Mouse (Mus musculus) spleen, adult 2 months (tissue): ENCODE results near the gene Mettl6.
"Not testable (repeated sequence)": the region's sequence is repeated elsewhere in the genome, so short reads cannot be mapped to it uniquely, and the experiment has no call there.

Experiments used
- CTCF ChIP-seq: fragments of 200-500 bp; IDR thresholded peaks from 2 replicates; pipeline ENCODE4 v1.5.1; 2011; ENCODE audit warnings: mild to moderate bottlenecking, inconsistent platforms; ENCODE audit not compliant: insufficient read depth, insufficient read length, insufficient replicate concordance; ENCODE audit errors: extremely low read depth
- POLR2A ChIP-seq: fragments of 200-500 bp; IDR thresholded peaks from 2 replicates; pipeline ENCODE4 v1.6.1; 2011; ENCODE audit warnings: low read depth, low read length, inconsistent platforms

DNA sequence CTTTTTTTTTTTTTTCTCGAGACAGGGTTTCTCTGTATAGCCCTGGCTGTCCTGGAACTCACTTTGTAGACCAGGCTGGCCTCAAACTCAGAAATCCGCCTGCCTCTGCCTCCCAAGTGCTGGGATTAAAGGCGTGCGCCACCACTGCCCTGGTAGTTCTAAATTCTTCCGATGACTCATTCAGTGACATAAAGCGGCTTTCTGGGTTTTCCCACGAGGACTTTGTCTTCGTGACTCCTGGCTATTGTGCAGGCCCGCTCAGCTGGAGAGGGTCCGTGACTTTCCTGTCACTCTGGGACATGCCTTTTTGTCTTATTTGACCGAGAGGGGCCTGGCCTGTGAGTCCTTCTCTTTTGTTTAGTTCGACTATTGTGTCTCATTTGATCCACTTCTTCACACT, 40.9 kb downstream of the Mettl6 start:
- TF ChIP-seq CTCF, POLR2A: not testable (repeated sequence)
